Mouse (Mus musculus) embryo, embryonic 11 days (tissue): ENCODE data around the gene Znhit1.

Experiments used
- DNase-seq: peaks from one replicate; pipeline ENCODE4 v3.0.0-alpha.2; 2015

The Znhit1 gene

GRCm38 (mm10) chr5:136987934-136988271, at the start of gene Znhit1:
Znhit1 (minus strand) TSS chr5:136988021.
- peak; percentile 32 for DNase-seq

- no peak for DNase-seq
Observed at GRCm38 (mm10) chr5:137036211-137036610, 48.4 kb upstream of the Znhit1 start.

- peak; percentile 93 for DNase-seq
Observed at GRCm38 (mm10) chr5:137032641-137033074, 44.8 kb upstream of the Znhit1 start.

- peak; percentile 41 for DNase-seq
Observed at GRCm38 (mm10) chr5:137032033-137032421, 44.2 kb upstream of the Znhit1 start.

GRCm38 (mm10) chr5:137031076-137032032, 43.5 kb upstream of the Znhit1 start:
- peak; percentile 55 for DNase-seq

- DNase-seq = no peak
Observed at GRCm38 (mm10) chr5:137030416-137030810, 42.6 kb upstream of the Znhit1 start.

- DNase-seq = peak; percentile 98
Observed at GRCm38 (mm10) chr5:137029643-137030415, 42.0 kb upstream of the Znhit1 start.

GRCm38 (mm10) chr5:137029273-137029585, 41.4 kb upstream of the Znhit1 start:
- no peak for DNase-seq

- no peak for DNase-seq
Observed at GRCm38 (mm10) chr5:137028561-137029272, 40.9 kb upstream of the Znhit1 start.

GRCm38 (mm10) chr5:137026092-137026491, 38.3 kb upstream of the Znhit1 start, which contains the start of gene Vgf:
Vgf (plus strand) TSS chr5:137026392.
- DNase-seq = no peak

- DNase-seq = peak; percentile 83
Observed at GRCm38 (mm10) chr5:137025132-137025531, 37.3 kb upstream of the Znhit1 start.

GRCm38 (mm10) chr5:137024318-137024717, 36.5 kb upstream of the Znhit1 start:
- no peak for DNase-seq

GRCm38 (mm10) chr5:137015913-137016312, 28.1 kb upstream of the Znhit1 start:
- no peak for DNase-seq

- no peak for DNase-seq
Observed at GRCm38 (mm10) chr5:137012401-137012950, 24.7 kb upstream of the Znhit1 start.

- DNase-seq = peak; percentile 65
Observed at GRCm38 (mm10) chr5:137009988-137010387, 22.2 kb upstream of the Znhit1 start.

GRCm38 (mm10) chr5:137007276-137007675, 19.5 kb upstream of the Znhit1 start:
- no peak for DNase-seq

GRCm38 (mm10) chr5:137000612-137001011, 12.8 kb upstream of the Znhit1 start:
- DNase-seq = peak; percentile 20

GRCm38 (mm10) chr5:136999449-136999848, 11.6 kb upstream of the Znhit1 start:
- no peak for DNase-seq

GRCm38 (mm10) chr5:136989801-136990200, 2.0 kb upstream of the Znhit1 start:
- no peak for DNase-seq

GRCm38 (mm10) chr5:136988420-136988819, 599 bp upstream of the Znhit1 start:
- no peak for DNase-seq

GRCm38 (mm10) chr5:136987138-136987933, 485 bp downstream of the Znhit1 start:
- peak; percentile 84 for DNase-seq

GRCm38 (mm10) chr5:136986695-136987137, 1.1 kb downstream of the Znhit1 start, which contains the start of gene Plod3:
Plod3 (plus strand) TSS chr5:136987019.
- DNase-seq = peak; percentile 100
